Mouse (Mus musculus) liver, embryonic 12.5 days (tissue): ENCODE measurements around the gene Cpa5. TPM values are rescaled to one million over a fixed set of nuclear protein-coding genes. Genes with fewer than 3 reads are reported as not detected.

Experiments
- ATAC-seq: fragments of 200-750 bp; cut with Nextera tagmentation; 2 replicates; pipeline ENCODE4 v1.8.0; 2017; ENCODE audit warnings: moderate number of reproducible peaks, mild to moderate bottlenecking, moderate library complexity
- H3K27ac ChIP-seq: fragments of 300-500 bp; sonication (generic); 2 replicates; pipeline ENCODE4 v1.5.1; 2016; ENCODE audit warnings: mild to moderate bottlenecking
- H3K27me3 ChIP-seq: fragments of 300-500 bp; sonication (generic); replicated peaks from 2 replicates; pipeline ENCODE4 v1.6.1; 2016; ENCODE audit warnings: mild to moderate bottlenecking, moderate library complexity
- H3K36me3 ChIP-seq: fragments of 300-500 bp; sonication (generic); 2 replicates; pipeline ENCODE4 v1.6.1; 2016; ENCODE audit warnings: mild to moderate bottlenecking, moderate library complexity
- H3K4me1 ChIP-seq: fragments of 300-500 bp; sonication (generic); 2 replicates; pipeline ENCODE4 v1.6.1; 2016
- H3K4me2 ChIP-seq: fragments of 300-500 bp; sonication (generic); 2 replicates; pipeline ENCODE4 v1.6.1; 2016; ENCODE audit warnings: mild to moderate bottlenecking, moderate library complexity
- H3K4me3 ChIP-seq: fragments of 300-500 bp; sonication (generic); 2 replicates; pipeline ENCODE4 v1.5.1; 2016; ENCODE audit warnings: mild to moderate bottlenecking, moderate library complexity
- H3K9ac ChIP-seq: fragments of 300-500 bp; sonication (generic); 2 replicates; pipeline ENCODE4 v1.6.1; 2016; ENCODE audit warnings: mild to moderate bottlenecking, moderate library complexity
- H3K9me3 ChIP-seq: fragments of 300-500 bp; sonication (generic); replicated peaks from 2 replicates; pipeline ENCODE4 v1.6.1; 2016; ENCODE audit warnings: mild to moderate bottlenecking, moderate library complexity
- WGBS: fragments of 180-500 bp; shearing (Covaris S2); methylation state at CpG from one replicate; pipeline ENCODE4 v1.1.7; 2016; ENCODE audit not compliant: insufficient replicate concordance; 5-methylcytosine and 5-hydroxymethylcytosine counted together
- polyA plus RNA-seq: library from polyadenylated mRNA; unstranded; fragments of >200 nt; fragmentation: Nextera tagmentation; extraction: Ambion mirVana; gene quantifications from 2 replicates; pipeline ENCODE4 v1.2.1, GENCODE M21; 2016

Cpa5 gene
- polyA plus RNA-seq, 1 experiment from 2014 or later: not detected

- Histone ChIP-seq H3K27ac (no peak overlapping the region), H3K9ac (no peak overlapping the region), H3K36me3 (no peaks in the 10 kb centered on the region), H3K4me1 (no peaks in the 10 kb centered on the region), H3K27me3 (peaks cover 4% of the 10 kb centered on the region; the same call in 1 of the 2 replicates), H3K4me3 (no peak overlapping the region), H3K4me2 (no peak overlapping the region), H3K9me3 (no peaks in the 10 kb centered on the region)
- ATAC-seq: no peak
- WGBS: 71% methylated on average over 17 of the region's 17 CpGs
These were observed 30.6 kb upstream of the Cpa5 start for GRCm38 (mm10) chr6:30579961-30580840.

GRCm38 (mm10) chr6:30580841-30581176, 30.0 kb upstream of the Cpa5 start:
- Histone ChIP-seq H3K27me3 (peaks cover 4% of the 10 kb centered on the region; the same call in 1 of the 2 replicates), H3K27ac (no peak overlapping the region), H3K4me2 (no peak overlapping the region), H3K9ac (no peak overlapping the region), H3K4me1 (no peaks in the 10 kb centered on the region), H3K9me3 (no peaks in the 10 kb centered on the region), H3K4me3 (no peak overlapping the region), H3K36me3 (no peaks in the 10 kb centered on the region)
- WGBS: 67% methylated on average over 8 of the region's 8 CpGs
- no peak for ATAC-seq

- peaks cover 4% of the 10 kb centered on the region; the same call in 1 of the 2 replicates for H3K27me3 ChIP-seq
These were observed 23.8 kb upstream of the Cpa5 start for GRCm38 (mm10) chr6:30586886-30587442.

GRCm38 (mm10) chr6:30589819-30590218, 21.0 kb upstream of the Cpa5 start:
- no peak for ATAC-seq
- H3K27me3 ChIP-seq: peaks cover 4% of the 10 kb centered on the region; the same call in 1 of the 2 replicates
- no peaks in the 10 kb centered on the region for H3K36me3 ChIP-seq
- 40% methylated on average over 2 of the region's 2 CpGs for WGBS
- no peaks in the 10 kb centered on the region for H3K9me3 ChIP-seq
- H3K4me3 ChIP-seq: no peak overlapping the region
- 0 out of 2 replicates have a peak overlapping the region, but pooled peaks have one; percentile 17 for H3K27ac ChIP-seq
- no peak overlapping the region for H3K9ac ChIP-seq
- H3K4me2 ChIP-seq: no peak overlapping the region
- H3K4me1 ChIP-seq: no peaks in the 10 kb centered on the region

More at GRCm38 (mm10) chr6:30586886-30587442, 23.8 kb upstream of the Cpa5 start:
- 76% methylated on average over 7 of the region's 7 CpGs for WGBS
- no peak for ATAC-seq
- no peak overlapping the region for H3K9ac ChIP-seq
- no peaks in the 10 kb centered on the region for H3K36me3 ChIP-seq
- H3K4me2 ChIP-seq: no peak overlapping the region
- no peak overlapping the region for H3K4me3 ChIP-seq
- no peak overlapping the region for H3K27ac ChIP-seq
- no peaks in the 10 kb centered on the region for H3K9me3 ChIP-seq
- H3K4me1 ChIP-seq: no peaks in the 10 kb centered on the region

GRCm38 (mm10) chr6:30591851-30592404, 18.9 kb upstream of the Cpa5 start:
- Histone ChIP-seq H3K9me3 (no peaks in the 10 kb centered on the region), H3K4me2 (no peak overlapping the region), H3K9ac (no peak overlapping the region), H3K36me3 (no peaks in the 10 kb centered on the region), H3K4me3 (no peak overlapping the region), H3K27ac (no peak overlapping the region), H3K27me3 (peaks cover 4% of the 10 kb centered on the region; the same call in 1 of the 2 replicates), H3K4me1 (no peaks in the 10 kb centered on the region)
- ATAC-seq: no peak
- WGBS: 48% methylated on average over 5 of the region's 5 CpGs

- Histone ChIP-seq H3K4me1 (no peaks in the 10 kb centered on the region), H3K9me3 (no peaks in the 10 kb centered on the region), H3K4me3 (no peak overlapping the region), H3K36me3 (no peaks in the 10 kb centered on the region), H3K4me2 (no peak overlapping the region), H3K27me3 (peaks cover 4% of the 10 kb centered on the region; the same call in 1 of the 2 replicates), H3K9ac (no peak overlapping the region), H3K27ac (no peak overlapping the region)
- no peak for ATAC-seq
- WGBS: 63% methylated on average over 10 of the region's 10 CpGs
These were observed 18.3 kb upstream of the Cpa5 start for GRCm38 (mm10) chr6:30592417-30592974.

- Histone ChIP-seq H3K27ac (no peak overlapping the region), H3K36me3 (no peaks in the 10 kb centered on the region), H3K4me3 (no peak overlapping the region), H3K27me3 (peaks cover 4% of the 10 kb centered on the region; the same call in 1 of the 2 replicates), H3K4me2 (no peak overlapping the region), H3K9ac (no peak overlapping the region), H3K4me1 (no peaks in the 10 kb centered on the region), H3K9me3 (no peaks in the 10 kb centered on the region)
- 31% methylated on average over 7 of the region's 7 CpGs for WGBS
- no peak for ATAC-seq
These were observed 16.4 kb upstream of the Cpa5 start for GRCm38 (mm10) chr6:30594364-30594763.

GRCm38 (mm10) chr6:30596230-30596898, 14.4 kb upstream of the Cpa5 start:
- Histone ChIP-seq H3K9ac (no peak overlapping the region), H3K4me2 (no peak overlapping the region), H3K9me3 (no peaks in the 10 kb centered on the region), H3K27ac (no peak overlapping the region), H3K4me3 (no peak overlapping the region), H3K36me3 (no peaks in the 10 kb centered on the region), H3K4me1 (no peaks in the 10 kb centered on the region), H3K27me3 (no peaks in the 10 kb centered on the region)
- 73% methylated on average over 8 of the region's 8 CpGs for WGBS
- no peak for ATAC-seq

GRCm38 (mm10) chr6:30600033-30600432, 10.8 kb upstream of the Cpa5 start:
- Histone ChIP-seq H3K27ac (no peak overlapping the region), H3K27me3 (no peaks in the 10 kb centered on the region; the same call in 1 of the 2 replicates), H3K9ac (no peak overlapping the region), H3K36me3 (no peaks in the 10 kb centered on the region), H3K4me3 (no peak overlapping the region), H3K4me1 (0 out of 2 replicates have a peak, but pooled peaks cover 4% of the 10 kb centered on the region), H3K9me3 (no peaks in the 10 kb centered on the region), H3K4me2 (no peak overlapping the region)
- no peak for ATAC-seq
- 48% methylated on average over 3 of the region's 3 CpGs for WGBS

- H3K27me3 ChIP-seq: no peaks in the 10 kb centered on the region; the same call in 1 of the 2 replicates
- H3K9ac ChIP-seq: no peak overlapping the region
- no peak overlapping the region for H3K4me2 ChIP-seq
- 50% methylated on average over 1 of the region's 1 CpGs for WGBS
- no peak overlapping the region for H3K27ac ChIP-seq
- no peaks in the 10 kb centered on the region for H3K36me3 ChIP-seq
- H3K4me3 ChIP-seq: no peak overlapping the region
- ATAC-seq: no peak
- H3K4me1 ChIP-seq: 0 out of 2 replicates have a peak, but pooled peaks cover 4% of the 10 kb centered on the region
- no peaks in the 10 kb centered on the region for H3K9me3 ChIP-seq
These were observed 9.8 kb upstream of the Cpa5 start for GRCm38 (mm10) chr6:30600995-30601394.

- Histone ChIP-seq H3K9ac (no peak overlapping the region), H3K9me3 (no peaks in the 10 kb centered on the region), H3K36me3 (no peaks in the 10 kb centered on the region), H3K4me1 (0 out of 2 replicates have a peak, but pooled peaks cover 4% of the 10 kb centered on the region), H3K27ac (no peak overlapping the region), H3K4me3 (no peak overlapping the region), H3K4me2 (no peak overlapping the region), H3K27me3 (no peaks in the 10 kb centered on the region; the same call in 1 of the 2 replicates)
- ATAC-seq: no peak
- 58% methylated on average over 7 of the region's 7 CpGs for WGBS
These were observed 6.4 kb upstream of the Cpa5 start for GRCm38 (mm10) chr6:30604342-30604867.
